Mouse (Mus musculus) MEL (cell line): Measurements from ENCODE around the gene Scd4. TPM values are rescaled to one million over a fixed set of nuclear protein-coding genes. Genes with fewer than 3 reads are reported as not detected.

Experiments
- DNase-seq: peaks from one replicate; pipeline ENCODE4 v3.0.0; 2011; ENCODE audit warnings: low read depth, low spot score
- H3K27ac ChIP-seq: 2 replicates; pipeline ENCODE4 v1.5.1; 2012; ENCODE audit warnings: low read depth, mild to moderate bottlenecking, control low read depth, low read length, moderate library complexity; ENCODE audit not compliant: control insufficient read depth
- H3K27me3 ChIP-seq, 2 experiments: fragments of 150-350 bp in 1 of 2; sonication (generic) in 1 of 2; 2 replicates each; pipeline ENCODE4 v1.6.1; 2012; ENCODE audit warnings: low read length in 2 of 2, mild to moderate bottlenecking in 2 of 2, improper control_type of control experiment in 1 of 2, moderate library complexity in 1 of 2; ENCODE audit not compliant: insufficient read depth in 2 of 2, control insufficient read depth in 1 of 2
- H3K36me3 ChIP-seq, 2 experiments: 2 replicates each; pipeline ENCODE4 v1.6.1; 2012 to 2014; ENCODE audit warnings: low read length in 2 of 2, improper control_type of control experiment in 1 of 2, inconsistent platforms in 1 of 2, mild to moderate bottlenecking in 1 of 2; ENCODE audit not compliant: insufficient read depth in 2 of 2, control insufficient read depth in 1 of 2
- H3K4me1 ChIP-seq, 2 experiments: fragments of 150-350 bp in 1 of 2; sonication (generic) in 1 of 2; 2 replicates each; pipeline ENCODE4 v1.6.1; 2012; ENCODE audit warnings: low read length in 2 of 2, improper control_type of control experiment in 1 of 2, mild to moderate bottlenecking in 1 of 2; ENCODE audit not compliant: insufficient read depth in 2 of 2, control insufficient read depth in 1 of 2
- H3K4me3 ChIP-seq, 2 experiments: fragments of 150-350 bp in 1 of 2; sonication (generic) in 1 of 2; 2 replicates each; pipeline ENCODE4 v1.5.1; 2012; ENCODE audit warnings: low read depth in 2 of 2, low read length in 2 of 2, mild to moderate bottlenecking in 2 of 2, moderate library complexity in 2 of 2, control low read depth in 1 of 2, improper control_type of control experiment in 1 of 2; ENCODE audit not compliant: control insufficient read depth in 1 of 2, insufficient read depth in 1 of 2
- H3K79me2 ChIP-seq: 2 replicates; pipeline ENCODE4 v1.6.1; 2012; ENCODE audit warnings: mild to moderate bottlenecking, low read length, moderate library complexity; ENCODE audit not compliant: control insufficient read depth, poor library complexity, insufficient read depth
- H3K9ac ChIP-seq: 2 replicates; pipeline ENCODE4 v1.6.1; 2012; ENCODE audit warnings: low read depth, mild to moderate bottlenecking, control low read depth, low read length, moderate library complexity; ENCODE audit not compliant: control insufficient read depth, poor library complexity, severe bottlenecking
- H3K9me3 ChIP-seq: fragments of 150-350 bp; sonication (generic); replicated peaks from 2 replicates; pipeline ENCODE4 v1.6.1; 2012; ENCODE audit warnings: mild to moderate bottlenecking, low read length, improper control_type of control experiment, moderate library complexity; ENCODE audit not compliant: insufficient read depth
- BHLHE40 ChIP-seq: IDR thresholded peaks from 2 replicates; pipeline ENCODE4 v1.6.1; 2012; ENCODE audit warnings: low read depth, mild to moderate bottlenecking, inconsistent platforms, low read length, improper control_type of control experiment, borderline replicate concordance
- CHD1 ChIP-seq: IDR thresholded peaks from 2 replicates; pipeline ENCODE4 v1.6.1; 2012; ENCODE audit warnings: low read depth, mild to moderate bottlenecking, inconsistent platforms, low read length, improper control_type of control experiment
- CTCF ChIP-seq, 3 experiments: IDR thresholded peaks in 2 of 3; conservative IDR thresholded peaks in 1 of 3; 2 replicates each; pipeline ENCODE4 v1.5.1; 2011 to 2012; ENCODE audit warnings: low read length in 3 of 3, low read depth in 2 of 3, mild to moderate bottlenecking in 2 of 3, improper control_type of control experiment in 1 of 3, inconsistent platforms in 1 of 3, mixed read lengths in 1 of 3, moderate library complexity in 1 of 3; ENCODE audit not compliant: control insufficient read depth in 1 of 3, insufficient read depth in 1 of 3, poor library complexity in 1 of 3, severe bottlenecking in 1 of 3
- E2F4 ChIP-seq: IDR thresholded peaks from 2 replicates; pipeline ENCODE4 v1.6.1; 2011; ENCODE audit warnings: low read depth, low read length, improper control_type of control experiment, borderline replicate concordance
- ELF1 ChIP-seq: IDR thresholded peaks from 2 replicates; pipeline ENCODE4 v1.6.1; 2014; ENCODE audit warnings: low read depth, mild to moderate bottlenecking, inconsistent platforms, low read length, improper control_type of control experiment, moderate library complexity
- EP300 ChIP-seq, 2 experiments: IDR thresholded peaks; 2 replicates each; pipeline ENCODE4 v1.6.1; 2011; ENCODE audit warnings: improper control_type of control experiment in 2 of 2, low read length in 2 of 2, low read depth in 1 of 2, mild to moderate bottlenecking in 1 of 2
- MAFK ChIP-seq: IDR thresholded peaks from 2 replicates; pipeline ENCODE4 v1.6.1; 2011; ENCODE audit warnings: low read depth, mild to moderate bottlenecking, low read length, improper control_type of control experiment, borderline replicate concordance
- MAX ChIP-seq: IDR thresholded peaks from 2 replicates; pipeline ENCODE4 v1.6.1; 2011; ENCODE audit warnings: low read length, improper control_type of control experiment
- MYB ChIP-seq: IDR thresholded peaks from 2 replicates; pipeline ENCODE4 v1.6.1; 2011; ENCODE audit warnings: mild to moderate bottlenecking, low read depth, low read length, improper control_type of control experiment
- MYC ChIP-seq: IDR thresholded peaks from 2 replicates; pipeline ENCODE4 v1.6.1; 2011; ENCODE audit warnings: low read depth, mild to moderate bottlenecking, low read length, improper control_type of control experiment, moderate library complexity
- NELFE ChIP-seq: IDR thresholded peaks from 2 replicates; pipeline ENCODE4 v1.6.1; 2011; ENCODE audit warnings: low read depth, low read length, improper control_type of control experiment
- POLR2A ChIP-seq, 2 experiments: IDR thresholded peaks; 2 replicates each; pipeline ENCODE4 v1.6.1; 2011 to 2012; ENCODE audit warnings: low read length in 2 of 2, mild to moderate bottlenecking in 2 of 2, control low read depth in 1 of 2, improper control_type of control experiment in 1 of 2, low read depth in 1 of 2, moderate library complexity in 1 of 2; ENCODE audit not compliant: control insufficient read depth in 1 of 2, insufficient read depth in 1 of 2, poor library complexity in 1 of 2
- POLR2AphosphoS2 ChIP-seq: IDR thresholded peaks from 2 replicates; pipeline ENCODE4 v1.6.1; 2011; ENCODE audit warnings: low read length, improper control_type of control experiment
- POLR2AphosphoS5 ChIP-seq: IDR thresholded peaks from 2 replicates; pipeline ENCODE4 v1.6.1; 2012; ENCODE audit warnings: low read depth, borderline replicate concordance, mild to moderate bottlenecking, inconsistent platforms, low read length, moderate library complexity, mixed read lengths
- RCOR1 ChIP-seq: IDR thresholded peaks from 2 replicates; pipeline ENCODE4 v1.6.1; 2012; ENCODE audit warnings: low read depth, mild to moderate bottlenecking, inconsistent platforms, low read length, improper control_type of control experiment
- SIN3A ChIP-seq: IDR thresholded peaks from 2 replicates; pipeline ENCODE4 v1.6.1; 2012; ENCODE audit warnings: low read length, improper control_type of control experiment, inconsistent platforms
- TAL1 ChIP-seq: IDR thresholded peaks from 2 replicates; pipeline ENCODE4 v1.6.1; 2012; ENCODE audit warnings: mild to moderate bottlenecking, inconsistent platforms, low read length, moderate library complexity, mixed read lengths
- TBP ChIP-seq: IDR thresholded peaks from 2 replicates; pipeline ENCODE4 v1.8.0; 2011; ENCODE audit warnings: low read depth, low read length, improper control_type of control experiment
- UBTF ChIP-seq: IDR thresholded peaks from 2 replicates; pipeline ENCODE4 v1.6.1; 2012; ENCODE audit warnings: low read depth, mild to moderate bottlenecking, inconsistent platforms, low read length, improper control_type of control experiment, moderate library complexity, borderline replicate concordance; ENCODE audit not compliant: insufficient read depth
- USF1 ChIP-seq: IDR thresholded peaks from 2 replicates; pipeline ENCODE4 v1.6.1; 2014; ENCODE audit warnings: low read depth, mild to moderate bottlenecking, inconsistent platforms, low read length, improper control_type of control experiment, moderate library complexity
- USF2 ChIP-seq, 2 experiments: IDR thresholded peaks; 2 replicates each; pipeline ENCODE4 v1.6.1; 2011 to 2012; ENCODE audit warnings: improper control_type of control experiment in 2 of 2, low read length in 2 of 2, borderline replicate concordance in 1 of 2, inconsistent platforms in 1 of 2, low read depth in 1 of 2, mild to moderate bottlenecking in 1 of 2; ENCODE audit not compliant: insufficient read depth in 1 of 2
- ZKSCAN1 ChIP-seq: IDR thresholded peaks from 2 replicates; pipeline ENCODE4 v1.6.1; 2012; ENCODE audit warnings: low read depth, mild to moderate bottlenecking, inconsistent platforms, low read length, improper control_type of control experiment, moderate library complexity
- ZNF384 ChIP-seq: IDR thresholded peaks from 2 replicates; pipeline ENCODE4 v1.6.1; 2012; ENCODE audit warnings: low read depth, mild to moderate bottlenecking, inconsistent platforms, low read length, improper control_type of control experiment
- polyA plus RNA-seq, 2 experiments: library from polyadenylated mRNA; stranded (reverse) in 1 of 2; unstranded in 1 of 2; fragments of >175 nt in 1 of 2; fragments of >200 nt in 1 of 2; gene quantifications; 2 replicates each; pipeline versions ENCODE4 v1.2.1 to v1.2.4; 2012; ENCODE audit warnings: low replicate concordance in 2 of 2, low read depth in 1 of 2; ENCODE audit not compliant: insufficient read length in 2 of 2, insufficient read depth in 1 of 2, missing spikeins in 1 of 2
- total RNA-seq: library from RNA; depleted of rRNA; stranded (reverse); fragments of 300-350 nt; gene quantifications from 2 replicates; pipeline ENCODE4 v1.2.3, GENCODE M21; 2012

The Scd4 gene
- total and polyA plus RNA-seq, 3 experiments, result 0.31 to 0.36 TPM; not detected in 1

- Histone ChIP-seq H3K27ac (peak overlapping the region; percentile 69), H3K36me3 (peaks cover 0 to 40% of the 10 kb centered on the region in 2 experiments; a peak in 2 of 4 replicates), H3K9ac (peak overlapping the region; percentile 61)
- DNase-seq, result peak; percentile 63
- TF ChIP-seq MAX, result no peak; the same call in 1 of the 2 replicates
- no peak for TF ChIP-seq USF2 (IDR thresholded peaks at IDR 0.05; ENCODE audit: borderline replicate concordance in 1 of 2, insufficient read depth in 1 of 2, low read depth in 1 of 2, low read length in 2 of 2)
- TF ChIP-seq TBP, result peak; percentile 80
- TF ChIP-seq MAFK, result no peak
- TF ChIP-seq ZKSCAN1, result no peak
- TF ChIP-seq MYC, result no peak
- no peak for TF ChIP-seq ZNF384
- no peak for TF ChIP-seq POLR2AphosphoS5
- no peak for TF ChIP-seq ELF1
- no peak for TF ChIP-seq MYB
- 0 out of 4 replicates have a peak, but pooled peaks of 1 of the 2 experiments have one; percentile 4 for TF ChIP-seq EP300 (IDR thresholded peaks at IDR 0.05; ENCODE audit: low read depth in 1 of 2, low read length in 2 of 2)
- TF ChIP-seq CHD1, result no peak
- no peak for TF ChIP-seq UBTF
- no peak for TF ChIP-seq E2F4
- peak; percentile 32; the same call in 1 of the 2 replicates for TF ChIP-seq SIN3A
- no peak for TF ChIP-seq RCOR1
- no peak; a peak in 1 of 4 replicates for TF ChIP-seq POLR2A (IDR thresholded peaks at IDR 0.05; ENCODE audit: control insufficient read depth in 1 of 2, insufficient read depth in 1 of 2, low read depth in 1 of 2, low read length in 2 of 2, poor library complexity in 1 of 2)
- no peak for TF ChIP-seq POLR2AphosphoS2
- TF ChIP-seq TAL1, result no peak
- no peak for TF ChIP-seq CTCF (IDR thresholded peaks at IDR 0.05 in 2 of 3, conservative IDR thresholded peaks at IDR 0.05 in 1 of 3; ENCODE audit: control insufficient read depth in 1 of 3, insufficient read depth in 1 of 3, low read depth in 2 of 3, low read length in 3 of 3, poor library complexity in 1 of 3, severe bottlenecking in 1 of 3)
- no peak for TF ChIP-seq NELFE
- TF ChIP-seq BHLHE40, result no peak
- TF ChIP-seq USF1, result no peak
- TF ChIP-seq, all 39 proteins: peak for 3
- Histone ChIP-seq H3K9me3 (no peaks in the 10 kb centered on the region), H3K4me1 (peaks cover 29 to 42% of the 10 kb centered on the region in 2 experiments), H3K79me2 (no peaks in the 10 kb centered on the region; the same call in 1 of the 2 replicates), H3K27me3 (no peaks in the 10 kb centered on the region), H3K4me3 (no peak overlapping the region; a peak in 1 of 4 replicates)
These were observed 54.3 kb downstream of the Scd4 start for GRCm38 (mm10) chr19:44387089-44387671.
